Mouse (Mus musculus) frontal cortex, postnatal 36 days (tissue): ENCODE measurements around the gene Mycn.
A peak's percentile ranks its signal among the peaks of the same experiment; 100 is the strongest.

ENCODE experiments used
- DNase-seq, 2 experiments: peaks; one replicate each; pipeline ENCODE4 v3.0.0; 2022; ENCODE audit warnings: low spot score in 2 of 2

Gene Mycn

GRCm38 (mm10) chr12:12941661-12942363 lies at the start of gene Mycn:
Gene Mycn (minus strand): TSS chr12:12941914.
- DNase-seq = peak; percentile 64 to 69

DNA sequence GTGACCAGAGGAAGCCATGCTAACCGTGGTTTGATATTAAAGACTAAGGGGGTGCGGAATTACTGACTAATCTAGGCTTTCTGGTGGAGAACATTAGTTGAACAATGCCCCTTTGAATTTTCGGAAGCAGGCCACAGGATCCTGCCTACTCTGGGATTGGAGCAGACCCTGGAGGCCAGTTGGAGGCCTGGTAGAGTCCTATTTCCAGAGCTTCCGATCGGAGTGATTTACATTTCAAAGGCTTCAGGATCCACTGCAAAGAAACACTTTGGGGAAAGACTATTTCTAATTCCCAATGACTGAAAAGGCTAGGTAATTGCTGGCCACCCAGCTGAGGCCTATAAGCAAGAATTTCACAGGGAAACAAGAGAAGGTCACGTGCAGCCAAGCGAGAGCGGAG lies 45.7 kb upstream of the Mycn start:
- no peak for DNase-seq

- DNase-seq = no peak
These were observed 45.0 kb upstream of the Mycn start for GRCm38 (mm10) chr12:12986612-12987206.

DNA sequence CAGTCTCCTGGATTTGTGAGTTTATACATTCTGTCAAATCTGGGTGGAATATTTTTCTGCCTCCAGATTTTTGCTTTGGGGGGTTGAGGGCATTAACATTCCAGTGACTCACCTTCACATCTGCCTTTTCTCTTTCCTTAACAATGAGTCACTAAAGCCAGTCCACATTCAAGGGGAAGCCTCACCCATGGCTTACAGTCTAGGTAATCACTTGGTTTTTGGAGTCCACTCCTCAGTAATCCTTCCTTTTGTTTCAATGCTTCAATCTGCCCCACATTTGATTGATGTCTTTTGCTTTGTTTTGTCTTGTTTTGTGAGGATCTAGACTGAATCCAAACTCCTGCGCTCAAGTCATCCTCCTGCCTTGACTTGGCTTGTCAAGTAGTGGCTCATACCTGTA lies 41.3 kb upstream of the Mycn start:
- no peak for DNase-seq

DNA sequence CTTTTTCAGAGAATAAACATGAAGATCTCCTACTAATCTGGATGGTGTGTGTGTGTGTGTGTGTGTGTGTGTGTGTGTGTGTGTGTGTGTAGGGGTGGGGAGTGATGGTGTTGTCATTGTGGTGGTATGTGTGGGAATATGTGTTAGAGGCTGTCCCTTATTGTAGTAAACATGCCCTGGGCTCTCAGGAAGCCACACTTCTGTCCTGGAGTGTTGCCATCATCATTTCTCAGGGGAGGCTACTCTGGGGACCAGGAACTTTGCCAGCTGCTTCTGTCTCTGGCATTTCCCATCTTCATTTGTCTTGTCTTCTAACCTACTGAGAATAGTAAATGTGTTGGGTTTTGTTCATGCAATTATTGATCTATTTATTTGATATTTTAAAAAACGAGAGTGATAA lies 33.7 kb upstream of the Mycn start:
- DNase-seq = no peak

DNA sequence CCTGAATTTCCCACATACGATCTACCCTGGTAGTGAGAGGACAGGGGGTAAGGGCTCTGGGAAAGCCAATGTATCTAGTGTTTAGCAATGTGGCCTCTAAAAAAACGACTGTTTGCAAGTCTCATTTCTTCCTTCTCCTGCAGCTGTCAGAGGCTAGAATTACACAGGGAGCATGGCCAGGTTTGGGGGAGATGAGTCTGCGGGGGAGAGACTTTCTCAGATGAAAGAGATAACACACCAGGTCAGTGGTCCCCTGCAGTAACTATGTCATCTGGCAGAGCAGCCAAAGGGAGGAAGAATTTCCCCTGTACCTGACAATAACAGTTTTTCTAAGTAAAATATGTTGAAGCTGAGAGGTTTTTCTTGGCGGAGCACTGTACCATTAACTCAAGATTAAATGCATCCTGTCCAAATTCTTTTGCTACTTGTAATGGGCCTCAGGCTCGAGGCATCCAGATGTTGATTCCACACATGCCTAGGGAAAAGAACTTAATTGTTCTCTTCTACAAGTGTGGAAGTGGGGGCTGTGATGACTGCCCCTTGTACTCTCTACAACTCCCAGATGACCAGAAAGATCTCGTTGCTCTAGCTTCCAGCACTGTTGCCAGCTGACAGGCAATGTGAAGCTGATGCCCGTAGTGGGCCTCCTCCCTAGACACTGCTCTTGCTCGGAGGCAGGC lies 31.2 kb upstream of the Mycn start:
- DNase-seq = no peak

DNA sequence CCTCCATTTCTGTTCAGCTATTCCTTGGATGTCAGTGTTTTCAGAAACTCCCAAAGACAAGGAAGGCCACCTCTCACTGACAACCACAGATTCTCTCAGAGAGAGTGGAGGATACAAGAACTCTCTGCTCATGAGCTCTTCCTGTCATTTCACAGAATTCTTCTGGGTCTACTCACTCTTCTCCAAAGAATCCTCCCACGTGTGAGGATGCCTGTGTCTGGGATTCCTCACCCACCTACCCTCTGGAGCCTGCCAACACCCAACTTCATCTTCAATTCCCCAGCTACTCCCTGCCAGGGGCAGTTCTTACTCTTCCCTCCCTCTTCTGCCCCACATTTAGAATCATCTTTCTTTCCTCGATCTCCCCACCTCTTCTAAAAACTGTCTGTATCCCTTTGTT lies 26.2 kb upstream of the Mycn start:
- peak; percentile 35 to 52 for DNase-seq

- no peak for DNase-seq
These were observed 23.1 kb upstream of the Mycn start for GRCm38 (mm10) chr12:12964856-12965255.

GRCm38 (mm10) chr12:12947606-12948005 lies 5.9 kb upstream of the Mycn start:
- no peak for DNase-seq

- peak in 1 of 2 experiments; percentile 8 for DNase-seq
These were observed 1.6 kb upstream of the Mycn start for GRCm38 (mm10) chr12:12943288-12943687.

DNA sequence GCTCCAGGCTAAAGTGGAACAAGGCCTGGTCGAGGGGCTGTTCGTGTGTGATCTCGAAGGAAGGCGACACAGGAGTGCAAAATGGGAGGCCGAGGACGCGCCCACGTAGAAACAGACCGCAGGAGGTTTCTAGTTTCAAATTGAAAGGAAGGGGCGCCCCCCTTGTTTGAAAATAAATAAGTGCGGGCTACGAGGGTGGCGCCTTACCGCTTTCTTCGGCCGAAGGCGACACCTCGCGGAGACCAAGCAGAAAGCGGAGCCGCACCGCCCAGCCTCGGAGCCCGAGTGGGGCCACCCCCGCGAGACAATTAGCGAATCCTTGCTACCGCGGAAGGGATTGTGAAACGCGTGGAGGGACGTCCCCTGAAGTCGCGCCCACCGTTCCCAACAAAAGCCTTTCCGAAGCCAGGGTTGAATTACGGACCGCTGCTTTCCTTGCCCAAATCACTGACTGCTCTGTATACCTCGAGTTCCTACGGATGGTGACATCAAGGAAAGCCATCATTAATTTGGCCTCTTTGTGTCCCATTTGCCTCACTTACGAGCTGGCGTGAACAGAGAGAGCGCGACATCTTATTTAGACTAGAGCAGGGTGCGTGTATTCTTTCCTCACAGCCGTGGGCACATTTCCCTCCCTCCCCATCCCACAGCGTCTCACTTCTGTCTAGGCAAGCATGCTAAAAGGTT lies 793 bp upstream of the Mycn start:
- peak; percentile 83 to 89 for DNase-seq

GRCm38 (mm10) chr12:12941129-12941504 lies 597 bp downstream of the Mycn start:
- DNase-seq = peak; percentile 18 to 35

GRCm38 (mm10) chr12:12940466-12941128 lies 1.1 kb downstream of the Mycn start:
- DNase-seq = peak; percentile 45 to 53

DNA sequence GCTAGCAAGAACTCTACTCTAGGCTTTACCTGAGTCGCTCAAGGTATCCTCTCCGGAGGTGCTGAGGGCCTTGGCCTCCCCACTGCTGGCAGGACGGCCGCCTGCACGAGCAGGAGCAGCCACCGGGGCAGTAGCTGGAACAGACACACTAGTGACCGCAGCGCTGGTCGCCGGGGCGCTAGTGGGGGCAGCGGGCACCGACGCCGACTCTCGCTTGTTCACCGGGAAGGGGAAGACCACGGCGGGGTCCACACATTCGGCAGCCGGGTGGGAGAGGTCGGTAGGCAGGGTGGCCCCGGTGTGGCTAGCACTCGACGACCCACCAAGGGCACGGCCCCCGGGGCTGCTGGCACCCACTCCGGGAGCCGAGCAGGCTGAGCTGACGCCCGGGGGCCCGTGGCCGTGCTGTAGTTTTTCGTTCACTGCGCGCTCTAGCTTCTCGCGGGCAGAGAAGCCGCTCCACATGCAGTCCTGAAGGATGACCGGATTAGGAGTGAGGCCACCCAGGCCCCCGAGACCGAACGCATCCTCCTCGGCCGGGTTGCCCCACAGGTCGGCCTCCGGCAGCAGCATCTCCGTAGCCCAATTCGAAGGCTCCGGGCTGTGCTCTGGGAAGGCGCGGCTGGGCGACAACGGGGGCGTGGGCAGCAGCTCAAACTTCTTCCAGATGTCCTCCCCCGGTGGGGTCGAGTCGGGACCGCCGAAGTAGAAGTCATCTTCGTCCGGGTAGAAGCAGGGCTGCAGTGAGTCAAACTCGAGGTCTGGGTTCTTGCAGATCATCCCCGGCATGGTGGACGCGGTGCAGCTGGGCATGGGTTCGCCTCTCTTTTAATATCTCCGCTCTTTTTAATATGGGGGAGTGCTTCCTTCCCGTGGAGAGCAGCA lies 1.9 kb downstream of the Mycn start:
- peak; percentile 26 for DNase-seq

DNA sequence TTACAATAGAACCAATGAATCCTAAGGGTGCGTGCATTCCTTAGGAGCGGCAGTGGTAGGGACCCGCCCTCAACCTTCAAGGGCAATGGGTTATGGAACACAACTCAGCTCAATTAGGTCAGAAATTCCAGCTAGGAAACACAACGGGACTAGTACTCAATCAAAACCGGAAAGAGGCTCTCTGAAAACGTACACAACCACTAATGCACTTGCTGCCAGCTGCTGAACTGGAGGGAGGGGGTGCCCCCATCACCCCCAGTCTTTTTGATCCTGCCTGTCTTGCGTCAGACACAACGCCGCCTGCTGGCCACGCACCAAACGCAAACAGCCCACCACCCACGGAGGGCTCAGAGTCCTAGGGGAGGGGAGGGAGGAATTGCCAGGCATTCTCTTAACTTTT lies 2.9 kb downstream of the Mycn start:
- peak; percentile 76 to 79 for DNase-seq

- DNase-seq = peak; percentile 57 to 81
These were observed 3.4 kb downstream of the Mycn start for GRCm38 (mm10) chr12:12938361-12938760.

DNA sequence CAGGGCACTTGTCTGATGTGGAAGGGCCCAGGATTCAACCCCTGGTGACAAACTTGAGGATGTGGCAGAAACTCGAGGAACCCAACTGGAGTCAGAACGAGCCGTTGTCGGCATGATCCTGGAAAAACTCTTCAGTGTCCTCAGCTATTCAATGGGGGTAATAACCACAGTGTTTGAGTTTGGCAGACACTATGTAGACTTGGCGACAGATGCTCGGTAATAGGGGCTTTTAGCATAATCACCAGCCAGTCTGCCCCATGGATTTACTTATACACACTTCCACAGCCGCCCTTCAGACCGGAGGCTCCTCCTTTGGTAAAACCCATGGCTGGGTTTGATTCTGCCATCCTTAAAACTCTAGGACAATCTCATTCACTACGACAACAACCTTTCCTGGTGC lies 4.0 kb downstream of the Mycn start:
- peak; percentile 17 to 26 for DNase-seq

DNA sequence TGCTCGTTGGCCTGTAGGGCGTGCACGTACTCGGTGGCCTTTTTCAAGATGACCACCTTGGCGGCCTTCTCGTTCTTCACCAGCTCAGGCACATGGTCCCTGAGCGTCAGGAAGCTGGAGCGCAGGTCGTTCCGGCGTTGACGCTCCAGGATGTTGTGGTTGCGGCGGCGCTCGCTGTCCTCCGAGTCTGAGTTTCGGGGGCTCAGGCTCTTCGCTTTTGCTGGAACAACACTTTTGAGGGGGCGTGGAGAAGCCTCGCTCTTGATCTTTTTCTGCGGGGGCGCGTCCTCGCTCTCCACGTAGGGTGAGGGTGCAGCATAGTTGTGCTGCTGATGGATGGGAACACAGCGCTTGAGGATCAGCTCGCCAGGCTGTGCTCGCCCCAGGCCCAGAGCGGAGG lies 4.6 kb downstream of the Mycn start:
- peak; percentile 14 to 24 for DNase-seq

DNA sequence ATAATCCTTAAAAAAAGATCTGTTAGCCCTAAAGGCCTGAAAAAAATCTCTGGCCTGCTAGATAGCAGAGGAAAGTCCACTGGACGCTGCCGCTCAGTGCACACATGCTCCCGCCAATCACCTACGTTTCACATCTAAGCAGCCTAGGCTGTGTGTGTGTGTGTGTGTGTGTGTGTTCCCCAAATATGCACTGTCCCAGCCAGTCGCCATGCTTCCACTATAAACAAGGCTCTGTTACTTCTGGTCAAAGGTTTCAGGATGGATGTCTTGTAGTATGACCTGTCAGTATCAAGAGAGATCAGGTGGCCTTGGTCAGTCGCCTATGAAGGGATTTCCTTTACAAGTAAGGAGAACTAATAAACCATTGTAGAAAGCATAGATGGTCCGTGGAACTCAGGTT lies 9.5 kb downstream of the Mycn start:
- DNase-seq = no peak

- no peak for DNase-seq
These were observed 13.5 kb downstream of the Mycn start for GRCm38 (mm10) chr12:12928239-12928638.

GRCm38 (mm10) chr12:12926975-12927527 lies 14.7 kb downstream of the Mycn start:
- no peak for DNase-seq
